Mouse (Mus musculus): ENCODE measurements around the gene Slc25a13. TPM values are rescaled to one million over a fixed set of nuclear protein-coding genes. Genes with fewer than 3 reads are reported as not detected.

The Slc25a13 gene
- polyA plus RNA-seq, 1 experiment from 2014 or later: 26.3 TPM

DNA sequence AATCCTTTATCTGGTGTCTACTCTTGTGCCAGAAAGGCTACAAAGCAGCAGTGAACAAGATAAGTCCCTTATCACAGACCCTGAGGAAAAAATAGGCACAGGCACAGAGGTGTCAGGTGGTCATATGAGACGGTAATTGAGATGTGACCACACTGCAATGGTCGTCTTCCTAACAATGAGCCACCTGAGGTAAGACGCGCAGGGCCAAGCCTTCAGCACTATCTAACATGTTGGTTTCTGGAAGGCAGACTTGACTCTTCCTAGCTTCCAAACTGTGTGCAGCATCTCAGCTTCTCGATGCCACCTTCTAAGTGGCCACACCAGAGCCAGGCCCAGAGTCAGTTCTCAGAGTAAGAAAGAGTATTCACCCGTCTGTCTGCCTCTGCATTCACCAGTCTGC lies 149.8 kb downstream of the Slc25a13 start:
- H3K27me3 ChIP-seq: no peaks in the 10 kb centered on the region
- peaks cover 9% of the 10 kb centered on the region for H3K4me1 ChIP-seq
- H3K4me2 ChIP-seq (replicated peaks): no peak overlapping the region
- no peak for ATAC-seq (ENCODE audit: insufficient number of reproducible peaks, insufficient read depth, low FRiP score, low TSS enrichment)
- H3K4me3 ChIP-seq: no peak overlapping the region
- H3K9ac ChIP-seq: no peak overlapping the region
- no peaks in the 10 kb centered on the region for H3K36me3 ChIP-seq
- 86% methylated on average over 6 of the region's 6 CpGs for WGBS
- H3K27ac ChIP-seq: no peak overlapping the region
- no peaks in the 10 kb centered on the region for H3K9me3 ChIP-seq

DNA sequence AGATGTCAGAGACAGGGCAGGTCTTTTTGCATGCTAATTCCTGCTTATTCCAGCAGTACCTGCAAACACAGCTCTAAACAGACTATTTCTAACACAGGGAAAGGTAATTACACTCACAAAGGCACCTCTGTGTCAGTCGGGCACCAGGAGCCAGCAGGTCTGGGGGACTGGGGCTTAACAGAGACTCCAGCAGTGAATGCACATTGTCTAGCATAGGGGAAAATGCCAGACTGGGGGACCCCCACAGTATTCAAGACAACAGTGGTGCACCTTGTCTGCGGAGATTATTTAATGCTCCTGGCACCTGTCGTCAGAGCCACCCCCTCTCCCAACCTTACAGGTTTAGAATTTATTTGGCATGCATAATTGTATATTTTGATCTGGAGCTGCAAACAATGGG lies 158.4 kb downstream of the Slc25a13 start:
- H3K27me3 ChIP-seq: no peaks in the 10 kb centered on the region
- H3K9me3 ChIP-seq: no peaks in the 10 kb centered on the region
- no peak overlapping the region for H3K27ac ChIP-seq
- ATAC-seq (ENCODE audit: insufficient number of reproducible peaks, insufficient read depth, low FRiP score, low TSS enrichment): no peak
- no peaks in the 10 kb centered on the region for H3K4me1 ChIP-seq
- H3K4me3 ChIP-seq: no peak overlapping the region
- WGBS: 27% methylated on average over 3 of the region's 3 CpGs
- H3K4me2 ChIP-seq (replicated peaks): no peak overlapping the region
- H3K36me3 ChIP-seq: no peaks in the 10 kb centered on the region
- H3K9ac ChIP-seq: no peak overlapping the region

DNA sequence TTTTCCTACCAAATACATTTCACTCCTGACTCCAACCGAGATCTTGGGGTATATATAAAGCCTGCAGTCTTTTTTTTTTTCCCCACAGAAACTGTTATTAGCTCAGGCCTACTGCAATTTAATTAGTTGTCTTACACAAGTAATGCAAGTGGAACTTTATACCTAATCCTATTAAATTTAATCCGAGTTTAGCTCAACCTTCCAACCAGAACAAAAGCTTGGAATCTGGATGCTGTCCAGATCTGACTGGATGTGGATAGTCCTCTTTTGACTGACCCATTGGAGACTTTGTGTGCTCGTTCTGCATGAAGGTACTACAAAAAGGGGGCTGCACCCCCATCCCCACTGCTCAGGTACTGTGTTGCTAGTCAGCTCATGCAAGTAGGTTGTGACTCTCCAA lies 163.0 kb downstream of the Slc25a13 start:
- WGBS: 61% methylated on average over 3 of the region's 3 CpGs
- Histone ChIP-seq H3K9me3 (no peaks in the 10 kb centered on the region), H3K4me2 (replicated peaks) (no peak overlapping the region), H3K4me1 (no peaks in the 10 kb centered on the region), H3K4me3 (no peak overlapping the region), H3K36me3 (no peaks in the 10 kb centered on the region), H3K27ac (no peak overlapping the region), H3K9ac (no peak overlapping the region), H3K27me3 (no peaks in the 10 kb centered on the region)
- ATAC-seq (ENCODE audit: insufficient number of reproducible peaks, insufficient read depth, low FRiP score, low TSS enrichment): no peak

DNA sequence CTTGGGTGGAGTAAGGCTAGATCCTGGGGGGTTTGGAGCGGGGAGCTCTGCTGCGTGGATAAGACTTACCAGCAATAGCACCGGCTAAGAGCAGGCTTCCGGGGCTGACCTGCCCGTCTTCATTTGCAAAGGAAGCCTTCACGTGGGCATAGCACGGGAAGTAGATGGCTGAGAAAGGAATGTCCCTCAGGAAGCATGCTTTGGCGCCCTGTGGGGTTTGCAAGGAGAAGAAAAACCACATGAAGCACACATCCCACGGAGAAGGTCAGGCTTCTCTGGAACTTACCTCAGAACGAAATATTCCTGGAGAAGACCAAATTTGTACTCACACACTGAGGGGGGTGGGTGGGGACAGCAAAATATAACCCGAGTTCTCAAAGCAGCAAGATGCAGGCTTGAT lies 164.3 kb downstream of the Slc25a13 start:
- no peaks in the 10 kb centered on the region for H3K9me3 ChIP-seq
- H3K4me2 ChIP-seq (replicated peaks): no peak overlapping the region
- no peak for ATAC-seq (ENCODE audit: insufficient number of reproducible peaks, insufficient read depth, low FRiP score, low TSS enrichment)
- no peak overlapping the region for H3K27ac ChIP-seq
- H3K36me3 ChIP-seq: no peaks in the 10 kb centered on the region
- 62% methylated on average over 11 of the region's 11 CpGs for WGBS
- no peaks in the 10 kb centered on the region for H3K4me1 ChIP-seq
- H3K27me3 ChIP-seq: no peaks in the 10 kb centered on the region
- H3K9ac ChIP-seq: no peak overlapping the region
- H3K4me3 ChIP-seq: no peak overlapping the region

DNA sequence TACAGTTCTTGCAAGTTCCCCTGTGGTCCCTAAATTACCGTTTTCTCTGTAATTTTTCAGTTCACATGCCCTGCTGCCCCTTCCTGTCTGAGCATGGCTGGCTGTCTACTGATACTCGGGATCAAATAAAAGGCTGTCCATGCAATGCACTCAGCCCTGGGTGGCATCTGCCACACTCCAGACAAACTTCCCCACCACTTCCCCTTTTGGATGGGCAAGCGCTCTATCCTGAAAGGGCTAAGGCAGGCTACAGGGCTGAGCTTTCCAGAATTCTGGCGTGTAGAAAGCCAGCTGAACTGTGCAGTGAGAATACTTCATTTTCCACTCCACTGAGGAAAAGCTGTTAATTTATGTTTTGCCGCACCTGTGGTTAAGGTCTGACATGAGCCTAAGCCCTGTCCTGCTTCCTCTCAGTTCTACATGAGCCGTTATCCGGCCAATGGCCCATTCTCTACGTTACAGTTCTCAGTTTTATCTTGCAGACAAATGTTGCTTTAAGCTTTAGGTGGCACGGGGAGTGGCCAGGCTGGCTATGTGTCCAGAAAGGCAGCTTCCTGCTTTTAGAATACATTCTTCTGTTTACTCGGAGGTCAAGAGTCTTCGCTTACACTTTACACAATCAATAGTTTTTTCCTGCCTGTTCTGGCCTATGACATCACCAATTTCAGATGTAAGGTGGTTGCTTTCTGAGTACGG lies 170.1 kb downstream of the Slc25a13 start:
- Histone ChIP-seq H3K27me3 (no peaks in the 10 kb centered on the region), H3K4me1 (peaks cover 2% of the 10 kb centered on the region; the same call in 1 of the 2 replicates), H3K9ac (0 out of 2 replicates have a peak overlapping the region, but pooled peaks have one; percentile 15), H3K9me3 (no peaks in the 10 kb centered on the region), H3K27ac (0 out of 2 replicates have a peak overlapping the region, but pooled peaks have one; percentile 17), H3K4me2 (replicated peaks) (no peak overlapping the region), H3K36me3 (no peaks in the 10 kb centered on the region), H3K4me3 (no peak overlapping the region)
- ATAC-seq (ENCODE audit: insufficient number of reproducible peaks, insufficient read depth, low FRiP score, low TSS enrichment): no peak
- WGBS: 75% methylated on average over 12 of the region's 12 CpGs

DNA sequence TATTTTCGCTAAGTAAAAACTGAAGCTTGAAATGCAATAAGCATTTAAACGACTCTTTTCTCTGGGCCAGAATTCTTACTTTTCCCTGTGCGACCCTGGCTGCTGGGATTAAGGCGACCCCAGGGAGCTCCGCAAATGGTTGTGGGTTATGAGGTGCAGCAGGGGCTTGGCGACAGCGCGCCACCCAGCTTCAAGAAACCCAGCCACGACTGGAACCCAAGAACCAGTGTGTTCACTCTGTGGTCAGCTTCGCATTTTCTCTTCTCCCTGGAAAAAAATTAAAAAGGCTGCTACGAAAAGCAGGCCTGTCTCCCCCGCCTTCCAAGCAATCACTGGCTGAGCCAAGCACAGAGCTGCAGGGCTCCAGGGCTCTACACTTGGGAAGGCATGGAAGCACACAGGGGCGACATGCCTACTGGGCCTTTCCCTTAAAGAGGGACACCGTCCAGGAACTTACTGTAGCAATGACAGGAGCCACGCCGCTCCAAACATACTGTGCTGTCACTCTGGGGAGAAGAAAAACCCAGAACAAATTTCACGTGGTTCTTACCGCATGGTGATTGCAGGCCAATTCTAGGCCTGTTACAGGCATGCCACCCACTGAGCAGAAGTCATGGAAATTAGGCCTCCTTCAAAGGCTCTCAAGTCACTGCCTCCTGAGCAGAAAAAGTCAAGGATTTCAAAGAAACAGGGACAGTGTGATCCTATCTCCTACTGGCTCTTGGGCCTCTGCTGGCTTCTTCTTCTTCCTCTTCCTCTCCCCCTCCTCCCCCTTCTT lies 178.0 kb downstream of the Slc25a13 start:
- Histone ChIP-seq H3K9ac (no peak overlapping the region), H3K9me3 (no peaks in the 10 kb centered on the region), H3K4me1 (peaks cover 14% of the 10 kb centered on the region), H3K4me3 (no peak overlapping the region), H3K36me3 (no peaks in the 10 kb centered on the region), H3K4me2 (replicated peaks) (peak overlapping the region; percentile 19; the same call in 1 of the 2 replicates), H3K27ac (peak overlapping the region; percentile 67), H3K27me3 (no peaks in the 10 kb centered on the region)
- ATAC-seq (ENCODE audit: insufficient number of reproducible peaks, insufficient read depth, low FRiP score, low TSS enrichment): 0 out of 2 replicates have a peak, but pooled peaks have one; percentile 56
- 33% methylated on average over 18 of the region's 18 CpGs for WGBS

DNA sequence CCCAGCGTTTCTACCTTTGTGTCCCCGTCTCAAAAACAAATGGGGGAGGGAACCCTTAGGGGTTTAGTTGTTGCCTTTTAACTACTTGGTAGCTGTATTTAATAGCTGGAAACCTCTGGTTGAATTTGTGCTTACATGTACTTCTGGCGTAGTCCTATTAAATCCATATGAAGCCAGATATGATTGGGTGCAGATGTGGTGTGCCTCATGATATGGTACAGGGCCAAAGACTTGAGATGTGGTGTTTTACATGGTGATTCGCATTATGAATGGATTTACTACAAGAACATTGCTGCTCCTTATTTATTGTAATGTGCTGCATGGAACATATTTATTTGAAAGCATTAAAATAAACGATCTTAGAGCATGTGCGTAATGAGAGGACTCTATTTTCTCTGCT lies 189.3 kb downstream of the Slc25a13 start:
- Histone ChIP-seq H3K27ac (no peak overlapping the region), H3K36me3 (no peaks in the 10 kb centered on the region), H3K9me3 (no peaks in the 10 kb centered on the region), H3K27me3 (peaks cover 7% of the 10 kb centered on the region), H3K4me2 (replicated peaks) (no peak overlapping the region), H3K9ac (no peak overlapping the region), H3K4me1 (peaks cover 11% of the 10 kb centered on the region), H3K4me3 (no peak overlapping the region)
- no peak for ATAC-seq (ENCODE audit: insufficient number of reproducible peaks, insufficient read depth, low FRiP score, low TSS enrichment)
- whole genome bisulfite sequencing: 52% methylated on average over 6 of the region's 6 CpGs

DNA sequence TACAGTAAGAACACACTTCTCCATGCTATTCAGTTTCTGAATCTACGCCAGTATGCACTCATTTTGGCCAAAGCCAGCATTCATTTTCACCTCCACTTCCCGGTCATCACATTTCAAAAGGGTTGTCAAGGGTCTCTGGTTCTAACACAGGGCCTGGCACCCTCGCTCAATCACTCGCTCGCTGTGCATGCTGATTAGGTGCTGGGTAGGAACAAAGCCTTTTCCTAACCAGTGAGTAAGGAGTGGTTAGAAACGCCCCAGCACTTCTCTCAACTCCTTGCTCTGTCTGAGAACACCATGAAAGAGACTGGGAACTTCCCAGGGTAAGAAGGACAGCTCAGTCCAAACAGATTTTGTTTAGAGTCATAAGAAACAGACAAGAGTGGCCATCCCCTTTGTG lies 193.0 kb downstream of the Slc25a13 start:
- Histone ChIP-seq H3K4me1 (peaks cover 13% of the 10 kb centered on the region), H3K27me3 (peaks cover 7% of the 10 kb centered on the region), H3K9me3 (no peaks in the 10 kb centered on the region), H3K4me3 (no peak overlapping the region), H3K9ac (no peak overlapping the region), H3K36me3 (no peaks in the 10 kb centered on the region), H3K4me2 (replicated peaks) (no peak overlapping the region), H3K27ac (no peak overlapping the region)
- ATAC-seq (ENCODE audit: insufficient number of reproducible peaks, insufficient read depth, low FRiP score, low TSS enrichment): no peak
- 53% methylated on average over 6 of the region's 6 CpGs for WGBS

DNA sequence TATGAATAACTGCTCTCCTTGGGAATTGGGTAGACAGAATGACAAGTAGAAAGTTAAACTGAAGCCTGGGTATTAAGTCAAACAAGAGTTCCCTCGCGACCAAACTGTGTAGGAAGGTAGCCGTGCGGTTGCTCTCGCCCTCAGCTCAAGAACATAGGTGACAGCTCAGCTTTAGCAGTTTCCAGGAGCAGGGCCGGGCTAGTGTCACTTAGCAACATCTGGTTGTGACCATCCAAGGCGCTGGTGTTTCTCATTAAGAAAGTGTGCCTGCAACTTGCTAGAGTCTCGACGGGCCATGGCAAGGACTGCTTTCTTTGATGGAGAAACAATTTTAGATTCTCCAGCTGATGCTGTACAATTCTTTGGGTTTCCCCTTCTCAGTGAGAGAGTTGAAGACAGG lies 200.0 kb downstream of the Slc25a13 start:
- Histone ChIP-seq H3K4me3 (no peak overlapping the region), H3K9ac (no peak overlapping the region), H3K36me3 (no peaks in the 10 kb centered on the region), H3K27ac (no peak overlapping the region), H3K4me1 (peaks cover 10% of the 10 kb centered on the region; the same call in 1 of the 2 replicates), H3K9me3 (no peaks in the 10 kb centered on the region), H3K27me3 (no peaks in the 10 kb centered on the region; the same call in 1 of the 2 replicates), H3K4me2 (replicated peaks) (no peak overlapping the region)
- ATAC-seq (ENCODE audit: insufficient number of reproducible peaks, insufficient read depth, low FRiP score, low TSS enrichment): no peak
- 18% methylated on average over 9 of the region's 9 CpGs for WGBS

DNA sequence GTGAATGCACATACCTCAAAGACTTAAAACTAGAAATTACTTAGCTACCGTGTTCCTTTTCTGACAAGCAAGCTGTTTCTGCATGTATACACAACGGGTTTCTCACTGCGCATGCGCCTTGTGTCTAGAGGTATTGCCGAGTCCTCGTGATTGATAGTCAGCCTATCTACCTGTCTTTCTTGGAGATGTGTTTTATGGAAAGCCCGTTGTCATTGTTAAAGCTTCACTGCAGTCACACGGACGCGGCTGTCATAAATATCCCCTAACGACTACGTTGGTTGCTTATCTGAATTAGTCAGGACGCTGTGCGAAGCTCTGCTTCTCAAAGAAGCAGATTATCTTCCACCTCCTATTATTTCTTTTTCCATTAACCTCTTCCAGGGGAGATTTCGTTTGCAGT lies 201.4 kb downstream of the Slc25a13 start:
- ATAC-seq (ENCODE audit: insufficient number of reproducible peaks, insufficient read depth, low FRiP score, low TSS enrichment): no peak
- Histone ChIP-seq H3K27ac (no peak overlapping the region), H3K4me3 (no peak overlapping the region), H3K36me3 (no peaks in the 10 kb centered on the region), H3K9me3 (no peaks in the 10 kb centered on the region), H3K27me3 (no peaks in the 10 kb centered on the region; the same call in 1 of the 2 replicates), H3K4me2 (replicated peaks) (no peak overlapping the region), H3K9ac (no peak overlapping the region), H3K4me1 (peaks cover 10% of the 10 kb centered on the region; the same call in 1 of the 2 replicates)
- WGBS: 80% methylated on average over 15 of the region's 15 CpGs

DNA sequence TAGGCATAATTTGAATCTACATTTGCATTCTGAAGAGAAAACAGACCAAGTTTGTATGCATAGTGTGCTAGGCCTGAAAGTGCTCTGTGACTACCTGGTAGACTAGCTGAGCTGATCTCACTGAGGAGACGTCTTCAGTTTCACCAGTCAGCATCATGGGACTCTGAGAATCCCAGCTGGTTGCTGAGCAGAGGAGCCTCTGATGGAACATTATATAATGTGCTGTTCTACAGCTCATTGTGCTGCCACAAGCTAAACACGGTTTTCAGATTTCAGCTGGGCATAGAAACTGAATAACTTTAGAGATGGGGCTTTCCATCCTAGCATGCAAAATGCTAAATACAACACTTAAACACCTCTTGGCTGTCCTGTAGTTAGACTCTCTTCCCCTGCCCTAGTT lies 205.6 kb downstream of the Slc25a13 start:
- Histone ChIP-seq H3K27ac (no peak overlapping the region), H3K9ac (no peak overlapping the region), H3K36me3 (no peaks in the 10 kb centered on the region), H3K9me3 (no peaks in the 10 kb centered on the region), H3K4me3 (no peak overlapping the region), H3K4me2 (replicated peaks) (no peak overlapping the region), H3K4me1 (no peaks in the 10 kb centered on the region), H3K27me3 (no peaks in the 10 kb centered on the region)
- no peak for ATAC-seq (ENCODE audit: insufficient number of reproducible peaks, insufficient read depth, low FRiP score, low TSS enrichment)
- 76% methylated on average over 2 of the region's 2 CpGs for WGBS

Data from embryonic facial prominence, embryonic 12.5 days (tissue).